Mouse (Mus musculus) liver, embryonic 14.5 days (tissue): ENCODE results near the gene Slc16a1.

Experiments
- CTCF ChIP-seq: IDR thresholded peaks from 2 replicates; pipeline ENCODE4 v1.5.1; 2016; ENCODE audit warnings: antibody characterized with exemption, low read depth, control low read depth
- EP300 ChIP-seq: IDR thresholded peaks from 2 replicates; pipeline ENCODE4 v1.6.1; 2016; ENCODE audit warnings: antibody characterized with exemption, low read depth

GRCm38 (mm10) chr3:104637427-104638402, 753 bp upstream of the Slc16a1 start:
- TF ChIP-seq CTCF (no peak), EP300 (no peak; the same call in 1 of the 2 replicates)
